Mouse (Mus musculus) neural tube, embryonic 12.5 days (tissue): Measurements from ENCODE around the gene H2-DMa. TPM values are rescaled to one million over a fixed set of nuclear protein-coding genes. Genes with fewer than 3 reads are reported as not detected.

ENCODE experiments used
- ATAC-seq: fragments of 200-750 bp; cut with Nextera tagmentation; 2 replicates; pipeline ENCODE4 v1.8.0; 2017; ENCODE audit warnings: low read depth, mild to moderate bottlenecking, moderate TSS enrichment, moderate library complexity; ENCODE audit not compliant: low FRiP score
- H3K27ac ChIP-seq: fragments of 300-500 bp; sonication (generic); 2 replicates; pipeline ENCODE4 v1.5.1; 2016
- H3K27me3 ChIP-seq: fragments of 300-500 bp; sonication (generic); replicated peaks from 2 replicates; pipeline ENCODE4 v1.6.1; 2016; ENCODE audit warnings: mild to moderate bottlenecking
- H3K36me3 ChIP-seq: fragments of 300-500 bp; sonication (generic); 2 replicates; pipeline ENCODE4 v1.6.1; 2016; ENCODE audit warnings: mild to moderate bottlenecking
- H3K4me1 ChIP-seq: fragments of 300-500 bp; sonication (generic); 2 replicates; pipeline ENCODE4 v1.6.1; 2016
- H3K4me2 ChIP-seq: fragments of 300-500 bp; sonication (generic); replicated peaks from 2 replicates; pipeline ENCODE4 v1.6.1; 2016; ENCODE audit warnings: mild to moderate bottlenecking
- H3K4me3 ChIP-seq: fragments of 300-500 bp; sonication (generic); 2 replicates; pipeline ENCODE4 v1.5.1; 2016
- H3K9ac ChIP-seq: fragments of 300-500 bp; sonication (generic); 2 replicates; pipeline ENCODE4 v1.6.1; 2016; ENCODE audit warnings: mild to moderate bottlenecking
- H3K9me3 ChIP-seq: fragments of 300-500 bp; sonication (generic); 2 replicates; pipeline ENCODE4 v1.6.1; 2016; ENCODE audit warnings: mild to moderate bottlenecking
- WGBS: fragments of 180-500 bp; shearing (Covaris S2); methylation state at CpG from one replicate; pipeline ENCODE4 v1.1.7; 2016; 5-methylcytosine and 5-hydroxymethylcytosine counted together
- polyA plus RNA-seq: library from polyadenylated mRNA; unstranded; fragments of >200 nt; fragmentation: Nextera tagmentation; extraction: Ambion mirVana; gene quantifications from 2 replicates; pipeline ENCODE4 v1.2.1, GENCODE M21; 2016

The H2-DMa gene
- polyA plus RNA-seq, 1 experiment from 2014 or later = 12.3 TPM

DNA sequence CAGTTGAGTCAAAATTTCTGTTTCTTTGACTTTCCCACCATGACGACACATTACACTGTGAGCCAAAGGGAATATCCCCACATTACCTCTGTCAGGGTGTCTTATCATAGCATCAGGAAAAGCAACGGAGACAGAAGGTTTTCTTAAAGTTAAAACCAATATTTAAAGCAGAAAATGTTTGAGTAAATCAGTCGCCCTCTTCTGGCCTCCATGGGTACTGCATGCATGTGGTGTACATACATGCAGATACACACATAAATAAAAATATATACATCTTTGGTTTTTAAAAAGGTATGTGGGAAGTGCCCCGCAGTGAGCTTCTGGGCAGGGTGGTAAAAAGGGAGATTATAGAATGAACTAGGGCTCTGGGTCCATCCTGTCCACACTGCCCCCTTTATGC lies 57.8 kb downstream of the H2-DMa start:
- no peaks in the 10 kb centered on the region for H3K4me1 ChIP-seq
- no peaks in the 10 kb centered on the region for H3K36me3 ChIP-seq
- no peak overlapping the region for H3K4me2 ChIP-seq
- 71% methylated on average over 4 of the region's 4 CpGs for WGBS
- H3K27me3 ChIP-seq = no peaks in the 10 kb centered on the region
- H3K4me3 ChIP-seq = no peak overlapping the region
- H3K9ac ChIP-seq = no peak overlapping the region
- no peak for ATAC-seq
- peaks cover 7% of the 10 kb centered on the region; the same call in 1 of the 2 replicates for H3K9me3 ChIP-seq
- H3K27ac ChIP-seq = no peak overlapping the region

DNA sequence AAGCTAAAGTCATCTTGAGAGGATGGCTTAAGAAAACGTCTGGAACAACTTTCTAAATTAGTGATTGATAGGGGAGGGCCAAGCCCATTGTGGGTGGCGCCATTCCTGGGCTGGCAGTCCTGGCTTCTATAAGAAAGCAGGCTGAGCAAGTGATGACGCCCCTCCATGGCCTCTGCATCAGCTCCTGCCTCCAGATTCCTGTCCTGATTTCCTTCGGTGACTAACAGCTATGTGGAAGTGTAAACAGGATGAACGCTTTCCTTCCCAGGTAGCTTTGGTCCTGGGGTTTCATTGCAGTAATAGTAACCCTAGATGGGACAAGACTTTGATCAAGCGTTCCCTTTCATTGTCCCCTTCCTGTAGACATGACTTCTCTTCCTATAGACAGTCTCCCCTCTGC lies 59.7 kb downstream of the H2-DMa start:
- Histone ChIP-seq H3K36me3 (no peaks in the 10 kb centered on the region), H3K4me3 (no peak overlapping the region), H3K4me2 (no peak overlapping the region), H3K27me3 (peaks cover 4% of the 10 kb centered on the region), H3K9ac (no peak overlapping the region), H3K27ac (no peak overlapping the region), H3K9me3 (peaks cover 7% of the 10 kb centered on the region; the same call in 1 of the 2 replicates), H3K4me1 (no peaks in the 10 kb centered on the region)
- WGBS = 71% methylated on average over 6 of the region's 6 CpGs
- ATAC-seq = no peak

DNA sequence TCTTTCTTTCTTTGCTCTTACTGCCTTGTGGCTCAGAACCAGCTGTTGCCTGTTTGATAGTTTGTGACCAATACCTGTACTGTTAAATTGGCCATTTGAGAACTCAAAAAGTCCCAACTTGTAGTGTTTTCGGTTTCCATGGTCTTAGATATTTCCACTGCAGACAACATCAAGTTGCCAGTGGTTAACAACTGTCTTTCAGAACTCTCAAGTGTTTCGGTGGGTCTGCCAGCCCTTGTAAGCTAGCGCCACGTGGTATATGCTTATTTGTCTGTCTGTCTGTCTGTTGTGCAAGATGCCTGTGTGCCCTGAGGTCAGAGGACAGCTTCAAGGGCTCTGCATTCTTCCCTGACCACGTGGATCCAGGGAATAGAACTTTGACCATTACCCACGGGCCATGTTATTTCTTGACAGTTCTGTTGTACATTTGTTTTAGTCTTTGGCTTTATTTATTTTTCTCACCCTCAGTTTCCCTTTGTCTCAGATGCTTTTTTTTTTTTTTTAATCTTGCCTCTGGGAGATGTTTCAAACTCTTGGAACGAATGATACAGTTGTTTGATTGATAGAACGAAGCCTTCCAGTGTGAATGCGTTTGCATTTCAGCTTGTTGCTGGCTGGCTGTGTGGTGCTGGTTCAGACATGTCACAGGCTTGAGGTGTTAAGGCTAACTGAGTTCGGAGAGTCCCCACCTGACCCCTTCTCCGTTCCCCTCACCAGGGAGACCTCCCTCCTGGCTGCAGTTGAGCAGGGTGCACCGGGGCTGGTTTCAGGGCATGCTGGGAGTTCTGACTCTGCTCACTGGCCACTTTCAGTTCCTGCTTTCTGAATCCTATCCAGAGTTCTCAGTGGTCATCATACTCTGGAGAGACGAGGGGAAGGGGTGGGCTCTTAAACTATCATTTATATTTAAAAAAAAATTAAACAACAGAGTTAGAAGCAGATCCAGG lies 60.8 kb downstream of the H2-DMa start:
- no peak overlapping the region for H3K27ac ChIP-seq
- ATAC-seq = no peak
- no peak overlapping the region for H3K4me3 ChIP-seq
- no peak overlapping the region for H3K4me2 ChIP-seq
- peaks cover 7% of the 10 kb centered on the region for H3K27me3 ChIP-seq
- 75% methylated on average over 13 of the region's 13 CpGs for WGBS
- H3K9me3 ChIP-seq = peaks cover 7% of the 10 kb centered on the region; the same call in 1 of the 2 replicates
- no peaks in the 10 kb centered on the region for H3K36me3 ChIP-seq
- no peak overlapping the region for H3K9ac ChIP-seq
- no peaks in the 10 kb centered on the region for H3K4me1 ChIP-seq

DNA sequence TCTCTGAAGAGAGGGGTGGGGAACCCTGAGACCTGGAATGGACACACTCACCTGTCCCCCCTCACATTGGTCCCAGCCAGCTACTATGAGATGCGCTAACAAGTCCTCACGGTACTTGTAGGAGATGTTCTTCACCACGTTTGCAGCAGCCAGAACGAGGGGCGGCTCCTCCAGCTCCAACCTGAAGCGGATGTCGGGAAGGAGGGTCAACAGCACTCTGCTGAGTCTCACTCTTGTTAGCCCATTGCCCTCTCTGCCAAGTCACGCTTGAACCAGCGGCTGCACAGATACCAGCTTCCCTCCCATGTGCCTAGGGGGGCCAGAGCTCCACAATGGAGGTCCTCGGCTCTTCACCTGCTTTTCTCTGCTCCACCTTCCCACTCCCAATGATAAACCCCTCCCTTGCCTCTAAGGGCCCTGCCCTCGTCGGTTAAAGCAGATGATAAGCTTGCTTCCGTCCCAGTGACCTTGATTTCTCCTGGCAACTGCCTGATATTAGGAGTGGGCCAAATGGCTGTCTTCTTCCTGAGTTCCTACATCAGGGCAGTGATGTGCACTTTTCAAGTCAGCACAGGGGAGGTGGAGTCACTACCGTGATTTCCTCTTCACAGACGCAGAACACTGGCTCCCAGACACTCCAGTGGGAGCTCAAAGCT lies 64.4 kb downstream of the H2-DMa start:
- H3K27ac ChIP-seq = no peak overlapping the region
- H3K4me1 ChIP-seq = peaks cover 15% of the 10 kb centered on the region
- no peak overlapping the region for H3K4me2 ChIP-seq
- no peak overlapping the region for H3K9ac ChIP-seq
- no peaks in the 10 kb centered on the region for H3K36me3 ChIP-seq
- H3K27me3 ChIP-seq = peaks cover 39% of the 10 kb centered on the region
- no peaks in the 10 kb centered on the region for H3K9me3 ChIP-seq
- no peak overlapping the region for H3K4me3 ChIP-seq
- ATAC-seq = no peak
- 81% methylated on average over 15 of the region's 15 CpGs for WGBS

GRCm38 (mm10) chr17:34185526-34185925 lies 66.2 kb downstream of the H2-DMa start:
- Histone ChIP-seq H3K4me2 (no peak overlapping the region), H3K36me3 (no peaks in the 10 kb centered on the region), H3K9ac (no peak overlapping the region), H3K4me1 (peaks cover 15% of the 10 kb centered on the region), H3K27me3 (peaks cover 55% of the 10 kb centered on the region), H3K4me3 (no peak overlapping the region), H3K9me3 (no peaks in the 10 kb centered on the region), H3K27ac (no peak overlapping the region)
- 89% methylated on average over 9 of the region's 9 CpGs for WGBS
- ATAC-seq = no peak

DNA sequence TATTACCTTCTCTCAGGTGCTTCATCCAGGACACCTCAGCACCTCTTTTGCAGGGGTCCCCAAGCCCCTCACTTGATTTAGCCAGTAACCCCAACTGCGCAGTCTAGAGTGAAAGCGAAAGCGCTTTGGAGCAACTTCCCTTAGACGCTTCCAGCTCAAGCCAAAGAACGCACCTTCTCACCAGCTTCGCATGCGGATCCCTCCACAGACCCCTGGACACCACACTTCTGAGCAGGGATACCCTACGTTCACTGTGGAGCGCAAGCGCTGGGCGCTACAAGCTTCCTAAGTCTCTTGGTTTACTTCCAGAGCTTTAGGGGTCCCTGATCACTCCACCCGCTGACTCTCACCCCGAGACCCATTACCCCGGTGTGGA lies 67.5 kb downstream of the H2-DMa start:
- peak overlapping the region; percentile 35 for H3K4me3 ChIP-seq
- peak overlapping the region; percentile 36; the same call in 1 of the 2 replicates for H3K9ac ChIP-seq
- H3K4me1 ChIP-seq = peaks cover 15% of the 10 kb centered on the region
- no peaks in the 10 kb centered on the region for H3K9me3 ChIP-seq
- WGBS = 5% methylated on average over 14 of the region's 14 CpGs
- H3K4me2 ChIP-seq = peak overlapping the region; percentile 76
- H3K27ac ChIP-seq = no peak overlapping the region
- no peak for ATAC-seq
- H3K27me3 ChIP-seq = peaks cover 62% of the 10 kb centered on the region
- no peaks in the 10 kb centered on the region for H3K36me3 ChIP-seq

- no peak within 1 kb of the TSS for H3K27ac ChIP-seq
These were observed 68.0 kb downstream of the H2-DMa start, which contains the start of the genes Tap1 and Psmb9 for GRCm38 (mm10) chr17:34187261-34187916. Gene Tap1, plus strand, starts transcription at chr17:34187553. Gene Psmb9, minus strand, starts transcription at chr17:34187764.

GRCm38 (mm10) chr17:34188010-34188409 lies 68.7 kb downstream of the H2-DMa start:
- Histone ChIP-seq H3K9me3 (no peaks in the 10 kb centered on the region), H3K9ac (peak overlapping the region; percentile 36), H3K36me3 (no peaks in the 10 kb centered on the region), H3K27ac (no peak overlapping the region), H3K4me3 (peak overlapping the region; percentile 35), H3K4me1 (peaks cover 15% of the 10 kb centered on the region), H3K4me2 (peak overlapping the region; percentile 76), H3K27me3 (peaks cover 74% of the 10 kb centered on the region)
- ATAC-seq = no peak
- 2% methylated on average over 20 of the region's 20 CpGs for WGBS

More at GRCm38 (mm10) chr17:34187261-34187916, 68.0 kb downstream of the H2-DMa start, which contains the start of the genes Tap1 and Psmb9:
- under 1% methylated on average over 46 of the region's 46 CpGs for WGBS
- Histone ChIP-seq H3K9me3 (no peaks in the 10 kb centered on the region), H3K4me2 (peak within 1 kb of the TSS; percentile 76), H3K4me1 (peaks cover 15% of the 10 kb centered on the region), H3K4me3 (peak within 1 kb of the TSS; percentile 35), H3K9ac (peak within 1 kb of the TSS; percentile 36), H3K27me3 (peaks cover 68% of the 10 kb centered on the region), H3K36me3 (no peaks in the 10 kb centered on the region)
- peak; percentile 89 for ATAC-seq

Other genes with a start within 250 kb of the H2-DMa start
- not detected in 2 replicates for gene Gm7029, start 245.7 kb upstream of the H2-DMa start, polyA plus RNA-seq
- gene Kifc1, start 228.9 kb upstream of the H2-DMa start, polyA plus RNA-seq = 2.6 and 4.1 TPM in 2 replicates
- gene Platr17, start 214.4 kb upstream of the H2-DMa start, polyA plus RNA-seq = not detected in 2 replicates
- gene Daxx, start 210.1 kb upstream of the H2-DMa start, polyA plus RNA-seq = 60.3 and 62.1 TPM in 2 replicates
- gene Tapbp, start 203.6 kb upstream of the H2-DMa start, polyA plus RNA-seq = 23.6 and 23.9 TPM in 2 replicates
- 21.9 and 24.1 TPM in 2 replicates for gene Zbtb22, start 203.6 kb upstream of the H2-DMa start, polyA plus RNA-seq
- 64.3 and 68.1 TPM in 2 replicates for gene Rgl2, start 190.0 kb upstream of the H2-DMa start, polyA plus RNA-seq
- 184 and 191 TPM in 2 replicates for gene Pfdn6, start 179.2 kb upstream of the H2-DMa start, polyA plus RNA-seq
- gene Wdr46, start 178.9 kb upstream of the H2-DMa start, polyA plus RNA-seq = 38.4 and 39.7 TPM in 2 replicates
- 7.9 and 8.3 TPM in 2 replicates for gene B3galt4, start 168.1 kb upstream of the H2-DMa start, polyA plus RNA-seq
- 66.0 and 66.5 TPM in 2 replicates for gene Vps52, start 163.7 kb upstream of the H2-DMa start, polyA plus RNA-seq
- 914 and 923 TPM in 2 replicates for gene Rps18, start 163.5 kb upstream of the H2-DMa start, polyA plus RNA-seq
- gene H2-K1, start 119.2 kb upstream of the H2-DMa start, polyA plus RNA-seq = 15.2 and 16.8 TPM in 2 replicates
- 25.9 and 30.7 TPM in 2 replicates for gene Ring1, start 94.9 kb upstream of the H2-DMa start, polyA plus RNA-seq
- gene H2-Ke6, start 91.5 kb upstream of the H2-DMa start, polyA plus RNA-seq = 61.3 and 70.6 TPM in 2 replicates
- gene Slc39a7, start 87.9 kb upstream of the H2-DMa start, polyA plus RNA-seq = 172 and 173 TPM in 2 replicates
- gene Rxrb, start 87.7 kb upstream of the H2-DMa start, polyA plus RNA-seq = 65.2 and 69.1 TPM in 2 replicates
- 5.7 and 6.3 TPM in 2 replicates for gene Col11a2, start 80.1 kb upstream of the H2-DMa start, polyA plus RNA-seq
- 0.44 and 0.50 TPM in 2 replicates for gene H2-Oa, start 27.2 kb upstream of the H2-DMa start, polyA plus RNA-seq
- gene Brd2, start 3.1 kb downstream of the H2-DMa start, polyA plus RNA-seq = 135 and 141 TPM in 2 replicates
- gene H2-DMb2, start 23.8 kb downstream of the H2-DMa start, polyA plus RNA-seq = 0.17 and 0.23 TPM in 2 replicates
- 0.23 and 0.47 TPM in 2 replicates for gene H2-DMb1, start 33.5 kb downstream of the H2-DMa start, polyA plus RNA-seq
- 1.3 and 1.9 TPM in 2 replicates for gene Tap1, start 68.0 kb downstream of the H2-DMa start, polyA plus RNA-seq
- gene Psmb9, start 68.2 kb downstream of the H2-DMa start, polyA plus RNA-seq = 0.57 and 1.0 TPM in 2 replicates
- gene Psmb8, start 78.2 kb downstream of the H2-DMa start, polyA plus RNA-seq = 2.3 and 2.4 TPM in 2 replicates
- gene Tap2, start 84.0 kb downstream of the H2-DMa start, polyA plus RNA-seq = 0.89 and 1.7 TPM in 2 replicates
- not detected in 2 replicates for gene H2-Ob, start 119.4 kb downstream of the H2-DMa start, polyA plus RNA-seq
- 1.6 and 2.2 TPM in 2 replicates for gene H2-Ab1, start 138.1 kb downstream of the H2-DMa start, polyA plus RNA-seq
- gene H2-Aa, start 168.3 kb downstream of the H2-DMa start, polyA plus RNA-seq = 0.16 TPM in 1 of 2 replicates, not detected in the other
- 1.8 and 2.3 TPM in 2 replicates for gene H2-Eb1, start 186.3 kb downstream of the H2-DMa start, polyA plus RNA-seq
- gene H2-Eb2, start 206.1 kb downstream of the H2-DMa start, polyA plus RNA-seq = 0.20 TPM in 1 of 2 replicates, not detected in the other
- not detected in 2 replicates for gene Btnl2, start 235.3 kb downstream of the H2-DMa start, polyA plus RNA-seq